Mouse (Mus musculus) MEL (cell line): ENCODE measurements around the gene Pnpo.

Experiments
- CHD1 ChIP-seq: IDR thresholded peaks from 2 replicates; pipeline ENCODE4 v1.6.1; 2012; ENCODE audit warnings: low read depth, mild to moderate bottlenecking, inconsistent platforms, low read length, improper control_type of control experiment
- CTCF ChIP-seq, 3 experiments: IDR thresholded peaks in 2 of 3; conservative IDR thresholded peaks in 1 of 3; 2 replicates each; pipeline ENCODE4 v1.5.1; 2011 to 2012; ENCODE audit warnings: low read length in 3 of 3, low read depth in 2 of 3, mild to moderate bottlenecking in 2 of 3, improper control_type of control experiment in 1 of 3, inconsistent platforms in 1 of 3, mixed read lengths in 1 of 3, moderate library complexity in 1 of 3; ENCODE audit not compliant: control insufficient read depth in 1 of 3, insufficient read depth in 1 of 3, poor library complexity in 1 of 3, severe bottlenecking in 1 of 3
- E2F4 ChIP-seq: IDR thresholded peaks from 2 replicates; pipeline ENCODE4 v1.6.1; 2011; ENCODE audit warnings: low read depth, low read length, improper control_type of control experiment, borderline replicate concordance
- GABPA ChIP-seq: IDR thresholded peaks from 2 replicates; pipeline ENCODE4 v1.6.1; 2012; ENCODE audit warnings: low read depth, mild to moderate bottlenecking, inconsistent platforms, low read length, improper control_type of control experiment, moderate library complexity
- HCFC1 ChIP-seq: IDR thresholded peaks from 2 replicates; pipeline ENCODE4 v1.6.1; 2012; ENCODE audit warnings: low read depth, mild to moderate bottlenecking, inconsistent platforms, low read length, improper control_type of control experiment, moderate library complexity
- MAFK ChIP-seq: IDR thresholded peaks from 2 replicates; pipeline ENCODE4 v1.6.1; 2011; ENCODE audit warnings: low read depth, mild to moderate bottlenecking, low read length, improper control_type of control experiment, borderline replicate concordance
- MAX ChIP-seq: IDR thresholded peaks from 2 replicates; pipeline ENCODE4 v1.6.1; 2011; ENCODE audit warnings: low read length, improper control_type of control experiment
- MAZ ChIP-seq: IDR thresholded peaks from 2 replicates; pipeline ENCODE4 v1.6.1; 2012; ENCODE audit warnings: low read depth, mild to moderate bottlenecking, inconsistent platforms, low read length, improper control_type of control experiment
- MXI1 ChIP-seq: IDR thresholded peaks from 2 replicates; pipeline ENCODE4 v1.6.1; 2011; ENCODE audit warnings: mild to moderate bottlenecking, low read depth, low read length, improper control_type of control experiment
- POLR2A ChIP-seq, 2 experiments: IDR thresholded peaks; 2 replicates each; pipeline ENCODE4 v1.6.1; 2011 to 2012; ENCODE audit warnings: low read length in 2 of 2, mild to moderate bottlenecking in 2 of 2, control low read depth in 1 of 2, improper control_type of control experiment in 1 of 2, low read depth in 1 of 2, moderate library complexity in 1 of 2; ENCODE audit not compliant: control insufficient read depth in 1 of 2, insufficient read depth in 1 of 2, poor library complexity in 1 of 2

GRCm38 (mm10) chr11:96970341-96970740, 26.6 kb upstream of the Pnpo start:
- TF ChIP-seq HCFC1 (no peak), CTCF (IDR thresholded peaks at IDR 0.05 in 2 of 3, conservative IDR thresholded peaks at IDR 0.05 in 1 of 3; ENCODE audit: control insufficient read depth in 1 of 3, insufficient read depth in 1 of 3, low read depth in 2 of 3, low read length in 3 of 3, poor library complexity in 1 of 3, severe bottlenecking in 1 of 3) (no peak), MAX (no peak), MAFK (no peak), MXI1 (no peak), E2F4 (no peak), CHD1 (no peak), MAZ (no peak), GABPA (no peak), POLR2A (IDR thresholded peaks at IDR 0.05; ENCODE audit: control insufficient read depth in 1 of 2, insufficient read depth in 1 of 2, low read depth in 1 of 2, low read length in 2 of 2, poor library complexity in 1 of 2) (no peak)
